In the genomic region with DNA sequence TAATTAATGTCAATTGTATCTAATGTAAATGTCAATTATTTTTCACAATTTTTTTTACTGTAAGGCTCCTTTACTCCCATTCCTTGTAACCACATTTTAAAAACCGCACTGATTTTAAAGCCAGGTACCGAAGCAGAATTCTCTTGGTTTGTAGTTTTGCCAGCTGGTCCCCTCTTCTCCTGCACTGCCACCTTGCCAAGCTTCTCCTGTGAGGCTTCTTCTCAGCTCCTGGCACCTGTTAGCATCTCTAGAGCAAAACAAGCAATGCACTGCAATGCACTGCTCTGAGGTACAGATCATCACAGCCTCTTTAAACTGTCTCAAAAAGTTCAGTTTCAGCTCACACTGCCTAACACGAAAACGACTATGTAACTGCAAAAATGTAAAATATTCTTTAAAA, we compare ENCODE assay signal across 13 mouse cellular contexts.
"Had no signal": no experiment of that assay in that cellular context is flagged by ENCODE, and none has a peak within 500 bp of the region (broad histone marks: within the 10 kb centered on the region; RNA-seq: fewer than 3 reads in every experiment).

No protein-coding gene starts in this region.

- ATAC-seq: liver, embryonic 12.5 days; midbrain, embryonic 13.5 days; midbrain, embryonic 16.5 days had no signal

- DNase-seq: kidney, postnatal 14 days; kidney, postnatal 4 days; layer of hippocampus, adult 9-11 months; liver; lung, adult 18-20 months; lung, postnatal 10 days; retina, postnatal 1 day; right cerebral cortex, postnatal 25 days; thymus, adult 18-20 months; thymus, postnatal 36 days had no signal
